Mouse (Mus musculus) induced T-regulatory cell, adult 2 months (primary cell): Measurements from ENCODE around the gene Cebpzos.

Experiments used
- DNase-seq: peaks from one replicate; pipeline ENCODE4 v3.0.0-alpha.2; 2012; ENCODE audit warnings: low read depth

Gene Cebpzos

GRCm38 (mm10) chr17:78938927-78939326 lies 22.6 kb downstream of the Cebpzos start:
- DNase-seq = no peak

GRCm38 (mm10) chr17:78942579-78942978 lies 26.3 kb downstream of the Cebpzos start:
- DNase-seq = no peak

GRCm38 (mm10) chr17:78951225-78951624 lies 34.9 kb downstream of the Cebpzos start:
- DNase-seq = no peak

- no peak for DNase-seq
These were observed 35.8 kb downstream of the Cebpzos start for GRCm38 (mm10) chr17:78952070-78952469.

- no peak for DNase-seq
These were observed 36.9 kb downstream of the Cebpzos start for GRCm38 (mm10) chr17:78953240-78953639.

GRCm38 (mm10) chr17:78959473-78959872 lies 43.2 kb downstream of the Cebpzos start:
- DNase-seq = no peak

GRCm38 (mm10) chr17:78964387-78964786 lies 48.1 kb downstream of the Cebpzos start:
- DNase-seq = no peak

- no peak for DNase-seq
These were observed 50.0 kb downstream of the Cebpzos start for GRCm38 (mm10) chr17:78966092-78966883.

GRCm38 (mm10) chr17:78968500-78968899 lies 52.2 kb downstream of the Cebpzos start:
- no peak for DNase-seq
